Mouse (Mus musculus) thymus, adult 2 months (tissue): ENCODE data around the gene Lnx1. TPM values are rescaled to one million over a fixed set of nuclear protein-coding genes. Genes with fewer than 3 reads are reported as not detected.

Source experiments
- DNase-seq: peaks from one replicate; pipeline ENCODE4 v3.0.0; 2021
- H3K27ac ChIP-seq: fragments of 200-500 bp; 2 replicates; pipeline ENCODE4 v1.5.1; 2012; ENCODE audit warnings: low read length, control low read depth; ENCODE audit not compliant: control insufficient read depth, insufficient read depth
- H3K27me3 ChIP-seq: fragments of 200-500 bp; 2 replicates; pipeline ENCODE4 v1.6.1; 2012; ENCODE audit warnings: mild to moderate bottlenecking, low read length, moderate library complexity, mixed read lengths; ENCODE audit not compliant: control insufficient read depth, insufficient read depth
- H3K36me3 ChIP-seq: fragments of 200-500 bp; 2 replicates; pipeline ENCODE4 v1.6.1; 2012; ENCODE audit warnings: mild to moderate bottlenecking, low read length, moderate library complexity; ENCODE audit not compliant: control insufficient read depth, insufficient read depth
- H3K4me1 ChIP-seq: fragments of 200-500 bp; replicated peaks from 2 replicates; pipeline ENCODE4 v1.6.1; 2012; ENCODE audit warnings: low read length; ENCODE audit not compliant: control insufficient read depth, insufficient read depth
- H3K4me3 ChIP-seq: fragments of 200-500 bp; 2 replicates; pipeline ENCODE4 v1.5.1; 2012; ENCODE audit warnings: mild to moderate bottlenecking, low read length, control low read depth, moderate library complexity; ENCODE audit not compliant: control insufficient read depth, insufficient read depth
- CTCF ChIP-seq: fragments of 200-500 bp; IDR thresholded peaks from 2 replicates; pipeline ENCODE4 v1.5.1; 2012; ENCODE audit warnings: mild to moderate bottlenecking, control low read depth, low read length, moderate library complexity, borderline replicate concordance; ENCODE audit not compliant: control insufficient read depth, poor library complexity, insufficient read depth; ENCODE audit errors: extremely low read depth
- POLR2A ChIP-seq: fragments of 200-500 bp; IDR thresholded peaks from 2 replicates; pipeline ENCODE4 v1.6.1; 2012; ENCODE audit warnings: mild to moderate bottlenecking, low read length, control low read depth, moderate library complexity; ENCODE audit not compliant: control insufficient read depth, poor library complexity, insufficient read depth; ENCODE audit errors: extremely low read depth
- WGBS: fragments of 180-500 bp; shearing (Covaris S2); methylation state at CpG from one replicate; pipeline ENCODE4 v1.1.7; 2018; 5-methylcytosine and 5-hydroxymethylcytosine counted together
- polyA plus RNA-seq: library from polyadenylated mRNA; depleted of rRNA; stranded (reverse); fragments of >200 nt; gene quantifications from 2 replicates; pipeline ENCODE4 v1.2.3, GENCODE M21; 2012

Lnx1 gene
- polyA plus RNA-seq, 1 experiment: 1.6 TPM

- WGBS: 26% methylated on average over 17 of the region's 17 CpGs
- peak; percentile 24 for DNase-seq
- Histone ChIP-seq H3K4me1 (peaks cover 7% of the 10 kb centered on the region; the same call in 1 of the 2 replicates), H3K4me3 (peak overlapping the region; percentile 23), H3K36me3 (no peaks in the 10 kb centered on the region), H3K27me3 (no peaks in the 10 kb centered on the region), H3K27ac (no peak overlapping the region)
- TF ChIP-seq CTCF: no peak
- TF ChIP-seq POLR2A: no peak
Observed at GRCm38 (mm10) chr5:74703741-74704459, 1.2 kb upstream of the Lnx1 start.

GRCm38 (mm10) chr5:74700918-74701317, 1.8 kb downstream of the Lnx1 start:
- Histone ChIP-seq H3K27ac (no peak overlapping the region), H3K4me3 (no peak overlapping the region), H3K4me1 (peaks cover 7% of the 10 kb centered on the region; the same call in 1 of the 2 replicates), H3K36me3 (no peaks in the 10 kb centered on the region), H3K27me3 (no peaks in the 10 kb centered on the region)
- no peak for TF ChIP-seq POLR2A
- no peak for TF ChIP-seq CTCF
- no peak for DNase-seq
- 94% methylated on average over 2 of the region's 2 CpGs for WGBS

GRCm38 (mm10) chr5:74699673-74700072, 3.0 kb downstream of the Lnx1 start:
- no peak for DNase-seq
- Histone ChIP-seq H3K27me3 (no peaks in the 10 kb centered on the region), H3K27ac (no peak overlapping the region), H3K36me3 (no peaks in the 10 kb centered on the region), H3K4me1 (peaks cover 7% of the 10 kb centered on the region; the same call in 1 of the 2 replicates), H3K4me3 (no peak overlapping the region)
- 83% methylated on average over 1 of the region's 1 CpGs for WGBS
- TF ChIP-seq POLR2A (no peak), CTCF (no peak)

GRCm38 (mm10) chr5:74697534-74697933, 5.2 kb downstream of the Lnx1 start:
- 93% methylated on average over 9 of the region's 9 CpGs for WGBS
- TF ChIP-seq POLR2A (no peak), CTCF (no peak)

GRCm38 (mm10) chr5:74694390-74694801, 8.3 kb downstream of the Lnx1 start:
- no peak for TF ChIP-seq POLR2A
- TF ChIP-seq CTCF: no peak
- no peak for DNase-seq
- WGBS: 90% methylated on average over 7 of the region's 7 CpGs

More at GRCm38 (mm10) chr5:74697534-74697933, 5.2 kb downstream of the Lnx1 start:
- no peaks in the 10 kb centered on the region for H3K27me3 ChIP-seq
- no peaks in the 10 kb centered on the region for H3K4me1 ChIP-seq
- no peak overlapping the region for H3K27ac ChIP-seq
- no peaks in the 10 kb centered on the region for H3K36me3 ChIP-seq
- H3K4me3 ChIP-seq: no peak overlapping the region
- no peak for DNase-seq

GRCm38 (mm10) chr5:74693836-74694235, 8.9 kb downstream of the Lnx1 start:
- TF ChIP-seq POLR2A (no peak), CTCF (no peak)
- Histone ChIP-seq H3K27ac (no peak overlapping the region), H3K27me3 (no peaks in the 10 kb centered on the region), H3K4me3 (no peak overlapping the region), H3K4me1 (no peaks in the 10 kb centered on the region), H3K36me3 (no peaks in the 10 kb centered on the region)
- DNase-seq: no peak
- 87% methylated on average over 2 of the region's 2 CpGs for WGBS

More at GRCm38 (mm10) chr5:74694390-74694801, 8.3 kb downstream of the Lnx1 start:
- Histone ChIP-seq H3K27me3 (no peaks in the 10 kb centered on the region), H3K36me3 (no peaks in the 10 kb centered on the region), H3K4me1 (no peaks in the 10 kb centered on the region), H3K4me3 (no peak overlapping the region), H3K27ac (no peak overlapping the region)

- Histone ChIP-seq H3K4me3 (no peak overlapping the region), H3K4me1 (no peaks in the 10 kb centered on the region), H3K27me3 (no peaks in the 10 kb centered on the region), H3K27ac (no peak overlapping the region), H3K36me3 (no peaks in the 10 kb centered on the region)
- WGBS: 87% methylated on average over 6 of the region's 6 CpGs
- TF ChIP-seq POLR2A (no peak), CTCF (no peak)
- no peak for DNase-seq
Observed at GRCm38 (mm10) chr5:74692411-74693090, 10.2 kb downstream of the Lnx1 start.
